Mouse (Mus musculus): ENCODE measurements at regions not wholly inside any gene's neighbourhood (a gene's known extent, or its start where the extent isn't known, plus 50 kb on each side); places are given as distances from the start of the nearest gene placed in this dataset.

GRCm38 (mm10) chr13:11483142-11483541, 623.6 kb downstream of the Ryr2 start:
- TF ChIP-seq POLR2A (IDR thresholded peaks at IDR 0.05; ENCODE audit: insufficient read depth, low read depth, low read length) (no peak), CTCF (IDR thresholded peaks at IDR 0.05) (no peak), EP300 (IDR thresholded peaks at IDR 0.05; ENCODE audit: insufficient read depth, low read depth, low read length) (no peak)
